Mouse (Mus musculus) forebrain, embryonic 14.5 days (tissue): ENCODE results near the gene Dgki. TPM values are rescaled to one million over a fixed set of nuclear protein-coding genes. Genes with fewer than 3 reads are reported as not detected.

Experiments used
- ATAC-seq: fragments of 200-750 bp; cut with Nextera tagmentation; 2 replicates; pipeline ENCODE4 v1.8.0; 2017; ENCODE audit warnings: mild to moderate bottlenecking, moderate library complexity
- DNase-seq: peaks from one replicate; pipeline ENCODE4 v3.0.0-alpha.2; 2015; ENCODE audit warnings: low spot score
- H3K27ac ChIP-seq: fragments of 300-500 bp; sonication (generic); 2 replicates; pipeline ENCODE4 v1.5.1; 2014; ENCODE audit warnings: low read depth, mild to moderate bottlenecking, control low read depth, low read length, moderate library complexity
- H3K27me3 ChIP-seq: fragments of 300-500 bp; sonication (generic); replicated peaks from 2 replicates; pipeline ENCODE4 v1.6.1; 2014; ENCODE audit warnings: low read length, control low read depth, mixed read lengths; ENCODE audit not compliant: control insufficient read depth, insufficient read depth
- H3K36me3 ChIP-seq: fragments of 300-500 bp; sonication (generic); 2 replicates; pipeline ENCODE4 v1.6.1; 2014; ENCODE audit warnings: low read length, control low read depth; ENCODE audit not compliant: control insufficient read depth, insufficient read depth
- H3K4me1 ChIP-seq: fragments of 300-500 bp; sonication (generic); 2 replicates; pipeline ENCODE4 v1.6.1; 2014; ENCODE audit warnings: antibody characterized with exemption, low read length, control low read depth; ENCODE audit not compliant: control insufficient read depth, insufficient read depth
- H3K4me2 ChIP-seq: fragments of 300-500 bp; sonication (generic); 2 replicates; pipeline ENCODE4 v1.6.1; 2014; ENCODE audit warnings: mild to moderate bottlenecking, control low read depth, low read length
- H3K4me3 ChIP-seq: fragments of 300-500 bp; sonication (generic); 2 replicates; pipeline ENCODE4 v1.5.1; 2014; ENCODE audit warnings: low read depth, low read length, control low read depth
- H3K9ac ChIP-seq: fragments of 300-500 bp; sonication (generic); 2 replicates; pipeline ENCODE4 v1.6.1; 2014; ENCODE audit warnings: mild to moderate bottlenecking, low read length, control low read depth, moderate library complexity
- H3K9me3 ChIP-seq: fragments of 300-500 bp; sonication (generic); replicated peaks from 2 replicates; pipeline ENCODE4 v1.6.1; 2016; ENCODE audit warnings: low read length, control low read depth, mixed read lengths; ENCODE audit not compliant: control insufficient read depth
- WGBS: fragments of 180-500 bp; shearing (Covaris S2); extraction: QIAGEN DNeasy Blood & Tissue Kit; methylation state at CpG from one replicate; pipeline ENCODE4 v1.1.7; 2014; 5-methylcytosine and 5-hydroxymethylcytosine counted together
- polyA plus RNA-seq: library from polyadenylated mRNA; unstranded; fragments of >200 nt; fragmentation: Nextera tagmentation; extraction: Ambion mirVana; gene quantifications from 2 replicates; pipeline ENCODE4 v1.2.1, GENCODE M21; 2014

Gene Dgki
- polyA plus RNA-seq, 1 experiment from 2014 or later, result 3.8 TPM

DNA sequence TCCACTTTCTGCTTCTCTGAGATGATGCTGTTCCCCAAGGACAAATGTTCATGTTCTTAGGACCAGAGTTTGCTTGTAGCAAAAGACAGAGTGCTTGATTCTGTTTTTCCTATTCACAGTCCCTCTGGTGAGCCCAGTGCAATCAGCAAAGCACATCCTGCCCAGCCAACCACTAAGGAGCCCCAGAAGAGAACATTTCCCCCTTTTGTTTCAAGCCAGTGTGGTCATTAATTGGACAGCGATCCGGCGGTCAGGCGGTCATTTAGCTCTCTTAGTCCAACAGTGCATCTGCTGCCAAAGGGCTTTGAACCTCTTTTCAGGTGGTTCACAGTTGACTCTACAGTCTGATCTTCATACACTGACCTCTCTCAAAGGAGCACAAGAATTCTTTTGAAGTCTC is 10.6 kb upstream of the Dgki start:
- DNase-seq, result no peak
- no peak overlapping the region for H3K27ac ChIP-seq
- WGBS, result 84% methylated on average over 4 of the region's 4 CpGs
- no peak overlapping the region for H3K9ac ChIP-seq
- ATAC-seq, result no peak
- no peaks in the 10 kb centered on the region for H3K27me3 ChIP-seq
- H3K36me3 ChIP-seq, result no peaks in the 10 kb centered on the region
- no peak overlapping the region for H3K4me2 ChIP-seq
- no peaks in the 10 kb centered on the region for H3K9me3 ChIP-seq
- H3K4me1 ChIP-seq, result no peaks in the 10 kb centered on the region
- no peak overlapping the region for H3K4me3 ChIP-seq

DNA sequence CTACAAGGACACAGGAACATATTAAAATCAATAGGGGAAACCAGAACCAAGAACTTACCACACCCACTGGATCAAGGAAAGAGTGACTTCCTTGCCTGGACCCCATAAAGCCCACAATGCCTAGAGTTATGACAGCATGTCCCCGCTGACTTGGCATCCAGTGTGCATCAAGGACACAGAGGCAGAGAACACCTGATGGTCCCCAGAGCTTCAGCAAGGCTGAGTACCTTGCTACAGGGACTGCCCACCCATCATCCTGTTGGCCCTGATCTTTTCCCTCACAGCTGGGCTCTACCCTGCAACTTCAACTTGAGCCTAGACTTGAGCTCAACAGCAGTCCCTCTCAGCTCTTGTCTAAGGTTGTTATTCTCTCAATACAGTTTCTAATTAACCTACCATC is 6.6 kb upstream of the Dgki start:
- Histone ChIP-seq H3K4me1 (no peaks in the 10 kb centered on the region), H3K9me3 (no peaks in the 10 kb centered on the region), H3K4me2 (no peak overlapping the region), H3K9ac (no peak overlapping the region), H3K36me3 (no peaks in the 10 kb centered on the region), H3K27ac (no peak overlapping the region), H3K4me3 (no peak overlapping the region), H3K27me3 (no peaks in the 10 kb centered on the region)
- DNase-seq (no peak), ATAC-seq (no peak)
- WGBS, result 95% methylated on average over 1 of the region's 1 CpGs

DNA sequence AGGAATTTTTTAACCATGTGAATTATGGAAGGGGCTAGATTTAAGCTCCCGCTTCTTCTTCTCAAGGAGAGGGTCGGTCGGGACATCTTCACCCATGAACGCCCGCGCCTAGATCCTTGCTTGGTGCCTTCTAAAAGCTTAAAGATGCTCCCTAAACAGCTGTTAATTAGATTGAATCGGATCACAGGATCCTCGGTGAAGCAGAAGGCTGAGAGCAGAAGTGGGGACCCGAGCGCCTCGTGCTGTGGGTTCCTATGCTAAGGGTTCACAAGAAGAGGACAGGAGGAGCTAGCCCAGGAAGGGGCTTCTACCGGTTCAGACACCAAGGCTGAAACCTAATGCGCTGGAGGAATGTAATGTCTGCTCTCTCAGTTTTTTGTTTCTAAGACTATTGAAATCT is 508 bp upstream of the Dgki start:
- DNase-seq (peak; percentile 37), ATAC-seq (peak; percentile 6; the same call in 1 of the 2 replicates)
- 6% methylated on average over 13 of the region's 13 CpGs for WGBS
- Histone ChIP-seq H3K27ac (no peak overlapping the region), H3K27me3 (no peaks in the 10 kb centered on the region), H3K4me1 (peaks cover 20% of the 10 kb centered on the region), H3K4me2 (peak overlapping the region; percentile 95), H3K36me3 (no peaks in the 10 kb centered on the region), H3K4me3 (peak overlapping the region; percentile 77), H3K9me3 (no peaks in the 10 kb centered on the region), H3K9ac (peak overlapping the region; percentile 93)

DNA sequence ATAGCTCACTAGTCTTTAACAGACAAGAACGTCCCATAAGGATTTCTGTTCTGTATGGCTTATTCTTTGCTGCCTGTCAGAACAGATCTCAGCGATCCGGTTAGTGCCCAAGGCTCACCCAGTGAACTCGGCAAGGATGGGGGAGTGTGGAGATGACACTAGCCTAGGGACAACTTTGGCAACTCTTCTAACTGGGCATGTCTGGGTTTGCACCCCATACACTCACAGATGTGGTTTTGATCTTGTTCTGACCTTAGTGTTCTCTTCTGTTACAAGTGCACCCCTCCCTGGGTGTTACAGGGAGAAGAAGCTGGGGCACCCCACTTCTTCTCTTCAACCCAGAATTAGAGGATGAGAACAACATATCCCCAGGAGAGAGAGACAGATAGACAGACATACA is 1.0 kb downstream of the Dgki start:
- peak overlapping the region; percentile 95 for H3K4me2 ChIP-seq
- H3K9ac ChIP-seq, result peak overlapping the region; percentile 93
- H3K9me3 ChIP-seq, result no peaks in the 10 kb centered on the region
- H3K36me3 ChIP-seq, result no peaks in the 10 kb centered on the region
- no peak overlapping the region for H3K27ac ChIP-seq
- ATAC-seq (no peak), DNase-seq (peak; percentile 8)
- WGBS, result 32% methylated on average over 4 of the region's 4 CpGs
- H3K4me1 ChIP-seq, result peaks cover 20% of the 10 kb centered on the region
- H3K4me3 ChIP-seq, result peak overlapping the region; percentile 77
- no peaks in the 10 kb centered on the region for H3K27me3 ChIP-seq

DNA sequence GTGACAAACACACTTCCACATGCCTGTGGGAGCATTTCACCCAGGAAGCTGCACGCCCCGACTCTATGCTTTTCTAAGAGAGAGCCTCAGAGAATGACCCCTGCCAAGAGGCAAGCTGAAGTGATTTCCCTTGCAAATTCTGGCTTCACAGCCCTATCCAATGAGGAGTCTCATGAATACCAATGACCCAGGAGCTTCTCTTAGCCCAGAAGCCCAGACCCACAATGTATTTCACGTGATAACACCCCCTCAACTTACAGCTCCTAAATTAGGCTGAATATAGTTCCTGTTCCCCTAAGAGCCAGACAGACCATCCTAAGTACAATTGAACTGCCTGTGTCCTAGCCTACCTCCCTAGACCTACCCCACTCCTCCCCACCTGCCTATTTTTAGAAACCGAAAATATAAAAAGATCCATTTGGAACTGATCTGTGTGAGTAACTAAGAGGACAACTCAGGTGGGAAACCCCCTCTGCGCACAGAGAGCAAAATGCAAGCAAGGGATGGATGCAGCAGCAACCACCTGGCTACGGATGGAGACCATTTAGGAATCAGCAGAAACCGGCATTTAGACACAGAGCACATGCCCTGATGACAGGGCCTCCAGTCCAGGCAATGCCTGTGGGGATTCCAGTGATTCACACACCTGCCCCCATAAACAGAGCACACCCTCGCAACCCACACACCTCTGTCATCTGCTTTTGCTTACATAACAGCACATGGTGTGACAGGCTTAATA is 2.1 kb downstream of the Dgki start:
- H3K36me3 ChIP-seq, result no peaks in the 10 kb centered on the region
- ATAC-seq (no peak), DNase-seq (peak; percentile 17)
- no peak overlapping the region for H3K27ac ChIP-seq
- no peaks in the 10 kb centered on the region for H3K27me3 ChIP-seq
- 53% methylated on average over 8 of the region's 8 CpGs for WGBS
- H3K4me2 ChIP-seq, result peak overlapping the region; percentile 95
- H3K4me3 ChIP-seq, result 0 out of 2 replicates have a peak overlapping the region, but pooled peaks have one; percentile 0
- H3K9ac ChIP-seq, result no peak overlapping the region
- H3K4me1 ChIP-seq, result peaks cover 20% of the 10 kb centered on the region
- H3K9me3 ChIP-seq, result no peaks in the 10 kb centered on the region

DNA sequence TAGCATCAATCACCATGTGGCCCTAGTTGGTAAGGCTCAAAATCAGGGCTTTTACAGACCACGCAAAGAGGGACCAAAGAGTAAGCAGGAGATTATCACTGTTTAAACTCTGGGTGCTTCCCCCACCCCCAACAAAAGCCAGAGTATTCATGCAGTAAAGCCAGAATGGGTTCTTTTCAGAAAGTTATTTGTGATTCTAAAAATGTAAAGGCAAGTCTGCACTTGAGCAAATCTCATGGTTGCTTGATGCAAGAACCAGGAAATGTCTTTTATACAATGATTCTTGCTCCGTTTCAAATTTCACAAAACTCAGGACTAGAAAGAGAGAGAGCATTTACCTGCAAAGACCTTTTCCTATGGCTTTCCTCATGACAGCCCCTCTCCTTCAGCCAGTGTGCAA is 7.9 kb downstream of the Dgki start:
- Histone ChIP-seq H3K27ac (no peak overlapping the region), H3K4me2 (no peak overlapping the region), H3K9me3 (no peaks in the 10 kb centered on the region), H3K9ac (no peak overlapping the region), H3K4me3 (no peak overlapping the region), H3K4me1 (no peaks in the 10 kb centered on the region; the same call in 1 of the 2 replicates), H3K27me3 (no peaks in the 10 kb centered on the region), H3K36me3 (no peaks in the 10 kb centered on the region)
- no peak for DNase-seq
- WGBS, result 72% methylated on average over 2 of the region's 2 CpGs
- no peak for ATAC-seq

DNA sequence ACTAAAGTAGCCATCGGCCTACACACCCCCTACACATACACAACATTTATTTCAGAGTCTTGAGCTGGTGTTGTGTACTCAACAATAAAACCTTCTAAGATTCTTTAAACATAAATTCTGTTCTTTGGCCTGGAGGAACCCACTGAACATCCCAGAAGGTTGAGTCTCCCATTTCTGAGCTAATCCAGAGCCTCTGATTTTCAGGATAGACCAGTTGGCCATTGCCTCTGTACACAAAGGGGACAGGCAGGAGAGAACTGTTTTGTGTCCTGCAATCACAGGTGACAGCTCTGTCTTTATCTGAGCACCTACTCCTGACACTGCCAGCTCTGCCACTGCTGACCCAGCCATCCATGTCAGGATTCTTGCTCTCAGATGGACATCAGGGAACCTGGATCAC is 8.8 kb downstream of the Dgki start:
- no peaks in the 10 kb centered on the region for H3K4me1 ChIP-seq
- DNase-seq, result no peak
- ATAC-seq, result no peak

DNA sequence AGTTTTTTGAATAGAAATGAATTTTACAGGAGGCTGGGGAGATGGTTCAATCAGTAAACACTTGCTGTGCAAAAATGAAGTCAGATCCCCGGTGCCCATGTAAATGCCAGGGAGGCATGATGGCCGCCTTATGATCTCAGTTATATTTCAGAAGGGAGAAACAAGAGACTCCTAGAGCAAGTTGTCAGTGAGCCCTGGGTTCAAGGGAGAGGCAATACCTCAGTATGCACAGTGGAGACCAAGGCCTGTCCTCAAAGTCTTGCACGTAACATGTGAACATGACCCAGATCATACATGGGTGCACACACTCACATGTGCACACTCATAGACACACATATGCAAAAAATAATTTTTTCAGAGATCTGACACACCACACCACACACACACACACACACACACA is 9.3 kb downstream of the Dgki start:
- Histone ChIP-seq H3K27ac (no peak overlapping the region), H3K27me3 (no peaks in the 10 kb centered on the region), H3K9me3 (no peaks in the 10 kb centered on the region), H3K9ac (no peak overlapping the region), H3K4me3 (no peak overlapping the region), H3K4me2 (no peak overlapping the region), H3K36me3 (no peaks in the 10 kb centered on the region; the same call in 1 of the 2 replicates), H3K4me1 (no peaks in the 10 kb centered on the region)
- 93% methylated on average over 3 of the region's 3 CpGs for WGBS
- DNase-seq (no peak), ATAC-seq (no peak)

More for the DNA sequence above, 8.8 kb downstream of the Dgki start:
- Histone ChIP-seq H3K36me3 (no peaks in the 10 kb centered on the region), H3K4me3 (no peak overlapping the region), H3K9me3 (no peaks in the 10 kb centered on the region), H3K27me3 (no peaks in the 10 kb centered on the region), H3K27ac (no peak overlapping the region), H3K9ac (no peak overlapping the region), H3K4me2 (no peak overlapping the region)
- 100% methylated on average over 1 of the region's 1 CpGs for WGBS

DNA sequence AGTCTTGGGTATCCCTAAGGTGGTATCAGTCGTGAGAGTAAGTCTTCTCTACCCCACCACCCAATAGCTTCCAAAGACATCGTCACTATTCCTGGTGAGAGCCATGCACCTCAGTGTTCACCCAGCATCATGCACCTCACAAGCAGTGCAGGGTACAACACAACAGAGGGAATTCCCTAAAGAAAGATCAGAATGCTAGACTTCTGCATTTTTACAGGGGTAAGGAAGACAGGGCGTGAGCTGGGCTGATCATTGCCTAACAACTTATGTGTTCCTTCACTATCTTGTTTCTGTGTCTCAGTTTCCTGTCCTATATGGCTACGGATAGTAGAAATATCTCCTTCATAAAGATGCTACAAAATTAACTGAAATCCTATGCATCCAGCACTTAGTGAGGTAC is 13.8 kb downstream of the Dgki start:
- Histone ChIP-seq H3K27me3 (no peaks in the 10 kb centered on the region), H3K36me3 (peaks cover 3% of the 10 kb centered on the region; the same call in 1 of the 2 replicates), H3K9ac (no peak overlapping the region), H3K4me1 (no peaks in the 10 kb centered on the region), H3K9me3 (no peaks in the 10 kb centered on the region), H3K4me2 (no peak overlapping the region), H3K27ac (no peak overlapping the region), H3K4me3 (no peak overlapping the region)
- ATAC-seq (no peak), DNase-seq (no peak)
- 93% methylated on average over 4 of the region's 4 CpGs for WGBS
